In the genomic region with DNA sequence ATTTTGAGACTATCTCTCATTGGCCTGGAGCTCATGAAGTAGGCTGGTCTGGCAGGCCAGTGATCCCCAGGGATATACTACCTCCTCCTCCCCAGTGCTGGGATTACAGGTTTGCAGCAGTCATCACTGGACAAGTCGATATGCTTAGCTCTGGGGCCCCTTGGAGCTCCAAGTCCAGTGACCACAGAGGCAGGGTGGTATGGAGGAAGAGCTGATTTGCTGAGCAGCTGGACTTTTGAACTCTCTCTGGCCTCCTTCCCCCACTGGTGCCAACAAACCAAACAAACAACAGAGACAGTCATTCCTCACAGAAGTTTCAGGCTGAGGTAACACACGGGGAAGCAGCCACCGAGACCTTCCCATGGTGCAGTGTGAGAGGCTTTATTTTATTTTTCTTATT, we compare ENCODE assay signal across 25 mouse cellular contexts.
DNase-seq lines count a peak whose midpoint lies in the region; ATAC-seq and TF ChIP-seq lines count a peak whose summit lies in the region.
"Had no signal": no experiment of that assay in that cellular context is flagged by ENCODE, and none has a peak within 500 bp of the region (broad histone marks: within the 10 kb centered on the region; RNA-seq: fewer than 3 reads in every experiment).

No protein-coding gene starts in this region.

- H3K27me3 ChIP-seq in kidney, embryonic 16.5 days (ENCODE audit: insufficient read depth, low read length), result no peaks in the 10 kb centered on the region
- no peaks in the 10 kb centered on the region for H3K27me3 ChIP-seq in liver, adult 2 months (ENCODE audit: control insufficient read depth, insufficient read depth, low read length)
- no peaks in the 10 kb centered on the region for H3K27me3 ChIP-seq in liver, embryonic 11.5 days (replicated peaks; ENCODE audit: control insufficient read depth, insufficient read depth, low read length)
- H3K27me3 ChIP-seq in liver, embryonic 13.5 days, result no peaks in the 10 kb centered on the region
- H3K27me3 ChIP-seq in stomach, postnatal 0 days (ENCODE audit: control insufficient read depth, insufficient read depth, low read length), result no peaks in the 10 kb centered on the region
- no peaks in the 10 kb centered on the region for H3K27me3 ChIP-seq in midbrain, postnatal 0 days (ENCODE audit: insufficient read depth, low read length)
- H3K27me3 ChIP-seq: embryonic facial prominence, embryonic 15.5 days; forebrain, embryonic 12.5 days; hindbrain, embryonic 13.5 days; limb, embryonic 12.5 days; midbrain, embryonic 13.5 days had no signal

- no peak for TF ChIP-seq EP300 in stomach, postnatal 0 days (optimal IDR thresholded peaks at IDR 0.05)

- H3K79me2 ChIP-seq in liver, adult 2 months (ENCODE audit: control insufficient read depth, insufficient read depth, low read length), result no peaks in the 10 kb centered on the region

- TF ChIP-seq CTCF in liver, adult 2 months (IDR thresholded peaks at IDR 0.05; ENCODE audit: low read depth, low read length), result no peak
- no peak for TF ChIP-seq CTCF in stomach, postnatal 0 days (IDR thresholded peaks at IDR 0.05; ENCODE audit: low read depth)
- no peak for TF ChIP-seq CTCF in midbrain, postnatal 0 days (IDR thresholded peaks at IDR 0.05)

- no peak for ATAC-seq in kidney, embryonic 16.5 days (ENCODE audit: low FRiP score, low TSS enrichment)
- ATAC-seq in liver, embryonic 11.5 days (replicated peaks; ENCODE audit: low FRiP score), result no peak
- ATAC-seq in liver, embryonic 13.5 days (ENCODE audit: low read depth), result peak; percentile 30; the same call in 1 of the 2 replicates
- peak; percentile 56; the same call in 1 of the 2 replicates for ATAC-seq in stomach, postnatal 0 days (ENCODE audit: low FRiP score, low TSS enrichment)
- no peak for ATAC-seq in midbrain, postnatal 0 days (ENCODE audit: low FRiP score)
- ATAC-seq: CD4-positive, CD25-positive, alpha-beta regulatory T cell, adult 4 months; midbrain, embryonic 13.5 days had no signal

- H3K36me3 ChIP-seq in kidney, embryonic 16.5 days (ENCODE audit: insufficient read depth, low read length), result no peaks in the 10 kb centered on the region
- no peaks in the 10 kb centered on the region for H3K36me3 ChIP-seq in liver, adult 2 months (ENCODE audit: control insufficient read depth, insufficient read depth, low read length)
- no peaks in the 10 kb centered on the region for H3K36me3 ChIP-seq in liver, embryonic 11.5 days (ENCODE audit: control insufficient read depth, insufficient read depth, low read length)
- no peaks in the 10 kb centered on the region for H3K36me3 ChIP-seq in liver, embryonic 13.5 days
- H3K36me3 ChIP-seq in stomach, postnatal 0 days (ENCODE audit: control insufficient read depth, insufficient read depth, low read length), result no peaks in the 10 kb centered on the region
- H3K36me3 ChIP-seq in midbrain, postnatal 0 days (ENCODE audit: insufficient read depth, low read length), result no peaks in the 10 kb centered on the region
- H3K36me3 ChIP-seq: embryonic facial prominence, embryonic 10.5 days; embryonic facial prominence, embryonic 15.5 days; forebrain, embryonic 12.5 days; hindbrain, embryonic 13.5 days; limb, embryonic 12.5 days; midbrain, embryonic 13.5 days had no signal

- DNase-seq in kidney, adult 18-20 months, result peak; percentile 18
- peak; percentile 91 for DNase-seq in liver, adult 2 months (ENCODE audit: extremely low read depth, low read depth, low spot score)
- no peak for DNase-seq in liver, embryonic 11.5 days (ENCODE audit: low spot score)
- DNase-seq in liver, embryonic 13.5 days, result no peak
- no peak for DNase-seq in stomach, postnatal 0 days (ENCODE audit: low spot score)
- DNase-seq in midbrain, postnatal 0 days (ENCODE audit: low spot score), result no peak
- no peak for DNase-seq in adipocyte (ENCODE audit: low spot score)
- DNase-seq: adrenal gland, adult 8-10 months; cerebellum, adult 8-10 months; cerebellum, postnatal 25 days; gastrocnemius, postnatal 14 days; heart, postnatal 4 days; lung, adult 2 months; lung, postnatal 10 days; thymus, postnatal 4 days had no signal

- no peak overlapping the region for H3K4me3 ChIP-seq in kidney, embryonic 16.5 days (ENCODE audit: low read length)
- peak overlapping the region; percentile 49; the same call in 1 of the 2 replicates for H3K4me3 ChIP-seq in liver, adult 2 months (ENCODE audit: insufficient read depth, low read depth, low read length)
- H3K4me3 ChIP-seq in liver, embryonic 11.5 days (ENCODE audit: low read depth, low read length), result no peak overlapping the region
- no peak overlapping the region for H3K4me3 ChIP-seq in liver, embryonic 13.5 days (replicated peaks)
- H3K4me3 ChIP-seq in stomach, postnatal 0 days (ENCODE audit: low read depth, low read length), result no peak overlapping the region
- H3K4me3 ChIP-seq in midbrain, postnatal 0 days (ENCODE audit: low read depth, low read length), result no peak overlapping the region
- H3K4me3 ChIP-seq: embryonic facial prominence, embryonic 10.5 days; embryonic facial prominence, embryonic 15.5 days; forebrain, embryonic 12.5 days; hindbrain, embryonic 13.5 days; limb, embryonic 12.5 days; midbrain, embryonic 13.5 days had no signal

- no peak overlapping the region for H3K27ac ChIP-seq in kidney, embryonic 16.5 days (ENCODE audit: low read length)
- H3K27ac ChIP-seq in liver, adult 2 months (replicated peaks; ENCODE audit: insufficient read depth, low read depth, low read length), result peak overlapping the region; percentile 99
- H3K27ac ChIP-seq in liver, embryonic 11.5 days (ENCODE audit: low read depth, low read length), result no peak overlapping the region
- peak overlapping the region; percentile 9; the same call in 1 of the 2 replicates for H3K27ac ChIP-seq in liver, embryonic 13.5 days
- no peak overlapping the region for H3K27ac ChIP-seq in stomach, postnatal 0 days (replicated peaks)
- H3K27ac ChIP-seq in midbrain, postnatal 0 days (ENCODE audit: low read depth, low read length), result no peak overlapping the region
- H3K27ac ChIP-seq: embryonic facial prominence, embryonic 10.5 days; embryonic facial prominence, embryonic 15.5 days; forebrain, embryonic 12.5 days; hindbrain, embryonic 13.5 days; limb, embryonic 12.5 days; macrophage; midbrain, embryonic 13.5 days had no signal

- H3K9ac ChIP-seq in kidney, embryonic 16.5 days (replicated peaks; ENCODE audit: low read length), result no peak overlapping the region
- H3K9ac ChIP-seq in liver, adult 2 months (ENCODE audit: low read depth, low read length), result peak overlapping the region; percentile 79
- H3K9ac ChIP-seq in liver, embryonic 11.5 days (ENCODE audit: low read depth, low read length), result no peak overlapping the region
- no peak overlapping the region for H3K9ac ChIP-seq in liver, embryonic 13.5 days
- H3K9ac ChIP-seq in stomach, postnatal 0 days (ENCODE audit: low read length), result no peak overlapping the region
- H3K9ac ChIP-seq in midbrain, postnatal 0 days (replicated peaks; ENCODE audit: low read length, poor library complexity, severe bottlenecking), result no peak overlapping the region
- H3K9ac ChIP-seq: embryonic facial prominence, embryonic 15.5 days; forebrain, embryonic 12.5 days; hindbrain, embryonic 13.5 days; limb, embryonic 12.5 days; midbrain, embryonic 13.5 days had no signal

- no peaks in the 10 kb centered on the region for H3K4me1 ChIP-seq in kidney, embryonic 16.5 days (ENCODE audit: insufficient read depth, low read length)
- H3K4me1 ChIP-seq in liver, adult 2 months (ENCODE audit: control insufficient read depth, insufficient read depth, low read length), result peaks cover 18% of the 10 kb centered on the region
- H3K4me1 ChIP-seq in liver, embryonic 11.5 days (replicated peaks; ENCODE audit: control insufficient read depth, insufficient read depth, low read length), result no peaks in the 10 kb centered on the region
- H3K4me1 ChIP-seq in liver, embryonic 13.5 days (replicated peaks), result peaks cover 6% of the 10 kb centered on the region; the same call in 1 of the 2 replicates
- no peaks in the 10 kb centered on the region for H3K4me1 ChIP-seq in stomach, postnatal 0 days (replicated peaks; ENCODE audit: control insufficient read depth, insufficient read depth)
- no peaks in the 10 kb centered on the region for H3K4me1 ChIP-seq in midbrain, postnatal 0 days (ENCODE audit: insufficient read depth, low read length)
- H3K4me1 ChIP-seq: embryonic facial prominence, embryonic 15.5 days; forebrain, embryonic 12.5 days; hindbrain, embryonic 13.5 days; midbrain, embryonic 13.5 days had no signal

- no peak overlapping the region for H3K4me2 ChIP-seq in kidney, embryonic 16.5 days (replicated peaks; ENCODE audit: low read depth, low read length)
- no peak overlapping the region for H3K4me2 ChIP-seq in liver, embryonic 11.5 days
- H3K4me2 ChIP-seq in liver, embryonic 13.5 days, result no peak overlapping the region
- H3K4me2 ChIP-seq in stomach, postnatal 0 days (replicated peaks; ENCODE audit: low read depth), result no peak overlapping the region
- H3K4me2 ChIP-seq in midbrain, postnatal 0 days (ENCODE audit: low read depth, low read length, poor library complexity, severe bottlenecking), result no peak overlapping the region
- H3K4me2 ChIP-seq: embryonic facial prominence, embryonic 15.5 days; forebrain, embryonic 12.5 days; heart, embryonic 11.5 days; hindbrain, embryonic 13.5 days; limb, embryonic 12.5 days; midbrain, embryonic 13.5 days had no signal

- 66% methylated on average over 3 of the region's 3 CpGs for WGBS in kidney, embryonic 16.5 days
- WGBS in liver, adult 2 months, result 14% methylated on average over 3 of the region's 3 CpGs
- 50% methylated on average over 3 of the region's 3 CpGs for WGBS in liver, embryonic 11.5 days
- 49% methylated on average over 3 of the region's 3 CpGs for WGBS in liver, embryonic 13.5 days (ENCODE audit: insufficient replicate concordance)
- 28% methylated on average over 3 of the region's 3 CpGs for WGBS in stomach, postnatal 0 days
- WGBS in midbrain, postnatal 0 days, result 72% methylated on average over 3 of the region's 3 CpGs

- no peaks in the 10 kb centered on the region for H3K9me3 ChIP-seq in kidney, embryonic 16.5 days (ENCODE audit: low read length)
- no peaks in the 10 kb centered on the region for H3K9me3 ChIP-seq in liver, embryonic 11.5 days (ENCODE audit: control insufficient read depth, low read length)
- no peaks in the 10 kb centered on the region for H3K9me3 ChIP-seq in liver, embryonic 13.5 days (replicated peaks)
- no peaks in the 10 kb centered on the region for H3K9me3 ChIP-seq in stomach, postnatal 0 days (ENCODE audit: control insufficient read depth, low read length)
- no peaks in the 10 kb centered on the region for H3K9me3 ChIP-seq in midbrain, postnatal 0 days (ENCODE audit: low read length)
- H3K9me3 ChIP-seq: embryonic facial prominence, embryonic 10.5 days; embryonic facial prominence, embryonic 15.5 days; forebrain, embryonic 12.5 days; hindbrain, embryonic 13.5 days; limb, embryonic 12.5 days had no signal

- TF ChIP-seq POLR2A in liver, adult 2 months (IDR thresholded peaks at IDR 0.05; ENCODE audit: extremely low read depth, insufficient read depth, low read length), result 0 out of 2 replicates have a peak, but pooled peaks have one; percentile 11

Comparison
In these comparisons a context has a peak if more than half of its experiments do, and no peak if none do; other contexts are left out.
1. DNase-seq: peak in kidney, adult 18-20 months (single experiment) and liver, adult 2 months (single experiment); none in liver, embryonic 11.5 days (single experiment), liver, embryonic 13.5 days (single experiment), stomach, postnatal 0 days (single experiment), midbrain, postnatal 0 days (single experiment) and adipocyte (single experiment).
2. ATAC-seq: peak in liver, embryonic 13.5 days (single experiment) and stomach, postnatal 0 days (single experiment); none in kidney, embryonic 16.5 days (single experiment), liver, embryonic 11.5 days (single experiment) and midbrain, postnatal 0 days (single experiment).
3. H3K27ac ChIP-seq: peak in liver, adult 2 months (single experiment) and liver, embryonic 13.5 days (single experiment); none in kidney, embryonic 16.5 days (single experiment), liver, embryonic 11.5 days (single experiment), stomach, postnatal 0 days (single experiment) and midbrain, postnatal 0 days (single experiment).